Mouse (Mus musculus) embryonic fibroblast, embryonic 13.5 days (primary cell): Measurements from ENCODE around the gene Zfhx2. TPM values are rescaled to one million over a fixed set of nuclear protein-coding genes. Genes with fewer than 3 reads are reported as not detected.

Experiments
- H3K27ac ChIP-seq: 2 replicates; pipeline ENCODE4 v1.5.1; 2012; ENCODE audit warnings: low read length, control low read depth, inconsistent platforms; ENCODE audit not compliant: insufficient read depth
- H3K4me1 ChIP-seq: 2 replicates; pipeline ENCODE4 v1.6.1; 2011; ENCODE audit warnings: low read length; ENCODE audit not compliant: control insufficient read depth, insufficient read depth
- H3K4me3 ChIP-seq: 2 replicates; pipeline ENCODE4 v1.5.1; 2011; ENCODE audit warnings: mild to moderate bottlenecking, control low read depth, low read length; ENCODE audit not compliant: insufficient read depth
- CTCF ChIP-seq: IDR thresholded peaks from 2 replicates; pipeline ENCODE4 v1.5.1; 2011; ENCODE audit warnings: mild to moderate bottlenecking, control low read depth, low read length, moderate library complexity, borderline replicate concordance; ENCODE audit not compliant: insufficient read depth
- POLR2A ChIP-seq: IDR thresholded peaks from 2 replicates; pipeline ENCODE4 v1.6.1; 2011; ENCODE audit warnings: low read depth, mild to moderate bottlenecking, control low read depth, low read length, moderate library complexity
- polyA plus RNA-seq: library from polyadenylated mRNA; stranded (reverse); fragments of >200 nt; gene quantifications from 2 replicates; pipeline ENCODE4 v1.2.4, GENCODE M21; 2011; ENCODE audit warnings: low read depth; ENCODE audit not compliant: missing spikeins, insufficient read length

The Zfhx2 gene
- polyA plus RNA-seq, 1 experiment, result 3.5 TPM

DNA sequence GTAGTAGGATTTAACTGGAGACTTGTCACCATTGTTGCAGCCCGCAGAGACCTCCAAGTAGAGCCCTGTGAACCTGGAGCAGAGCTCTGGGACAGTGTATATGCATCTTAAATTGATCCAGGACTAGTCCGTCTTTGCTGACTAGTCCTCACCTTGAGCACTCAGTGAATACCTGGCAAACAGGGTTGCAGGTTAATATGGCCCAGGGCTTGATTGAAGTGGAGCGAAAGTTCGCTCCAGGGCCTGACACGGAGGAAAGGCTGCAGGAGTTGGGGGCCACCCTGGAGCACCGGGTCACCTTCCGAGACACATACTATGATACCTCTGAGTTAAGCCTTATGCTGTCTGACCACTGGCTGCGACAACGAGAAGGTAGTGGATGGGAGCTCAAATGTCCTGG lies 3.1 kb upstream of the Zfhx2 start:
- no peak overlapping the region for H3K27ac ChIP-seq

DNA sequence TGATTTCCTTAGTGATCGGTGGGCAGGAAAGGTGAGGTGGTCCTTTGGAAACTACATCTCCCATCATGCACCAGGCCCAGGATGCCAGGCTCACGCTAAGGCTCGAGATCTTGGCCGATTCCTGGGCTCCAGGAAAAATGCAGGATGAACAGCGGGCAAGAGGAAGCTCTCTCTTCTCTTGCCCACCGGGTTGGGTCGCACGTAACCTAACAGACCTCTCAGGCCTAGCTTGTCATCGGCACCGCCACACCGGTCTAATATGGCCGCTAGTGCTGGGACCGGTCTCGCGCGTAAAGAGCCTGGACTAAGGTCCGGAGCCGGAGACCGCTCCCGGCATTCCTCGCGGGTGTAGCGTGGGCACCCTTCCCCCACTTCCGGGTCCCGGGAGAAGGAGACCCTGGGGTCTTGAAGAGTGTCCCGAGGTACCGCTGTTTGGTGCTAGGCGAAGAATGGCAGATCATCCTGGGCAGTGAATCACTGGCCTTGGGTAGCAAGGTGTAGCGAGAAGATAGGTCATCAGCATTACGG lies 2.6 kb upstream of the Zfhx2 start, which contains the start of gene Thtpa:
Gene Thtpa (plus strand): TSS at position 81 of the 528 bp plus-strand sequence.
- TF ChIP-seq CTCF (no peak), POLR2A (peak; percentile 50)
- H3K4me3 ChIP-seq, result peak within 1 kb of the TSS; percentile 68
- H3K27ac ChIP-seq, result 0 out of 2 replicates have a peak within 1 kb of the TSS, but pooled peaks have one; percentile 32
- H3K4me1 ChIP-seq, result no peaks in the 10 kb centered on the region

More for the DNA sequence above, 3.1 kb upstream of the Zfhx2 start:
- TF ChIP-seq POLR2A (no peak), CTCF (no peak)
- peak overlapping the region; percentile 68 for H3K4me3 ChIP-seq
- H3K4me1 ChIP-seq, result no peaks in the 10 kb centered on the region

DNA sequence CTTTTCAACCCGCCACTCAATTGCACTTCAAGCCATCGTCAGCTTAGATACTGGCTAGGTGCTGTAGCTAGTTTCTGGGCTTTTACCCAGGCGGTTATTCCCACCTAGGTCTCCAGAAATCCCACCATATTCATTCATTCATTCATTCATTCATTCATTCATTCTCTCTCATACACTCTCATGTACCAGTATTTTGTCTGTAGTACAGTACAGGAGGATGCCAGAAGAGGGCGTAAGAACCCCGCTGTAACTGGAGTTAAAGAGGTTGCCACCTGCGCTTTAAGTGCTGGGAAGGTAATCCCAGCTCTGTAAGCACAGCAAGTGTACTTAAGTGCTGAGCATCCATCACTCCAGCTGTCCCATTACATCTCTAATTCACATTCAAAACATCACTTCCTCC lies 1.8 kb upstream of the Zfhx2 start:
- Histone ChIP-seq H3K4me3 (no peak overlapping the region), H3K27ac (no peak overlapping the region), H3K4me1 (no peaks in the 10 kb centered on the region)
- no peak for TF ChIP-seq CTCF
- no peak for TF ChIP-seq POLR2A

DNA sequence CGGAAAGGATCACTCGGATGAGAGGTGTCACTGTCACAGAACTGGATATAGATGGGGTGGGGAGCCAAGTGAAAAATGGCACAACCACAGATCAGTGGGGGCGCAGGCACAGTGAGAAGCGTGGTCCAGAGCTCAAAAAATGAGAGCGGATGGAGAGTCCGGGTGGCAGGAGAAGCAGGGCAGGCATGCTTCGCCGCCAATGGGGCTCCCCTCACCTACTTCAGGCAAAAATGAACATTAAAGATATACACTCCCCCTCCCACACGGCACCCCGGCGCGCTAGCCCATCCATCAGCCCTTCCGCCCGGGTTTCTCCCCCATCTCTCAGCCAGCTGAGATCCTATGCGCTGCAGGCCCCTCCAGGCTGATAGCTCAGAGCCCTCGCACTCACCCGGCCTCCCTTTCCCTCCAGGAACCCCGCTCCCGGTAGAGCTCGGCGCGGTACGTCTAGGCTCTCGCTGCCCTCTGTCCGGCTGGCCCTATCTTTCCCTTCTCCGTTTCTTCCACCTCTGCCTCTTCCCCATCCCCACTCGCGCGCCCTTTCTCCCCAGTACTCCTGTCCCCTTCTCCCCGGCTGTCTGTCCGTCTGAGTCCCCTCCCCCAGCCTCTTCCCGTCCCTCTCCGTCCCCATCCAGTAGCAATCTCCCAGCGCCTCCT lies 787 bp downstream of the Zfhx2 start:
- Histone ChIP-seq H3K27ac (no peak overlapping the region), H3K4me3 (peak overlapping the region; percentile 76), H3K4me1 (no peaks in the 10 kb centered on the region)
- TF ChIP-seq POLR2A (no peak; the same call in 1 of the 2 replicates), CTCF (no peak)

DNA sequence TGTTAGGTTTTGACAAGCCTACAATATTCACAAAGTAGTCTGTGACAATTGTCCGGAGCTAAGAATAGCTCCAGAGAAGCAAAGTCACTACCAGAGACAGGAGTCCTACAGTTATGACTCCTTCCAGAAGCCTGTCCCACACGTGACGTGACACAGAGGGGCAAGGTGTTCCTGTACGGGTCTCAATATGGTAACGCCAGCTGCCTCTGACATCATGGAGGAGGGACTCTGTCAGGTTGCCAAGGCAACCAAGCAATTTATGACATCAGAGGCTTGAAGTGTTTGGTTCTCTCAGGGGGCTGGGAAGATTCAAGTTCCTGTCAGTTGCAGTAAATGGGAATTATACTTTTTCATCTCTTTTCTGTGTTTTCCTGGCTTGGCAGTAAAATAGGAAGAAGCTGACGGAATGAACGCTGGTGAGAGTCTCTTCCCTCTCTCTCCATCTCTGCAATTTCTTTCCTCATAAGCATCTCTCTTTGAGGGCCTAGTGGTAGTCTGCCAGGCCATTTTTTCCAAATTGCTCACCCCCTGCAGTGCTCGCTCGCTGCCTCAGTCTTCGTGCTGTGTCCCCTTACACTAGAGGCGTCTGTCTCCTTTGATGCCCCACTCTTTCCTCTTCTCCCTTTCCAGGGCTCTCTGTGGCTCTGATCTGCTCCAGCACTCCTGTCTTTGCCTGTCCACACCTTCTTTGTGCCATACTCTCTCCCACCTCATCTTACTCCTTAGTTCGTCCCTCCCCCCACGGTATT lies 2.8 kb downstream of the Zfhx2 start:
- Histone ChIP-seq H3K27ac (no peak overlapping the region), H3K4me1 (no peaks in the 10 kb centered on the region), H3K4me3 (no peak overlapping the region)
- no peak for TF ChIP-seq CTCF
- TF ChIP-seq POLR2A, result no peak

DNA sequence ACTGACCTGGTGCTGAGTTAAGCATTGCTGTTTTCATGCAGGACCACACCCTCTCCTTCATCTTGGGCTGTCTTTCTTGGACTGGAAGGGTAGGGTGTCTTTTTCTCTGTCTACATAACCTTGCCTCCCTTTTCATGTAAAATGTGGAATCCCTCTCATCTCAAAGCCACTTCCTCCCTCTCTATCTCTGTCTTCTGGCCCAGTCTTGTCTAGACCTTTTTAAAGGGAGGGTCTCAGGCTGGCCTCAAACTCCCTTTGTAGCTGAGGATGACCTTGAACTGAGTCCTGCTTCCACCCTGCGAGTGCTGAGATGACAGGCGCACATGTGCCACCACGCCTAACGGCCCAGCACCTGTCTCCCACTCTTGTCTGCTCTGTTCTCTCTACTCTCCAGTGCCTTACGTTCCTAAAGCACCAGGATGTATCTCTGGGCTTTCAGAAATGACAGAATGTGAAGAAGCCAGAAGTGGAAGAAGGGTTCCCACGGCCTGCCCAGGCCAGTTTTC lies 6.1 kb downstream of the Zfhx2 start:
- H3K4me3 ChIP-seq, result no peak overlapping the region
- no peaks in the 10 kb centered on the region for H3K4me1 ChIP-seq
- H3K27ac ChIP-seq, result no peak overlapping the region
- TF ChIP-seq POLR2A, result no peak
- TF ChIP-seq CTCF, result no peak

GRCm38 (mm10) chr14:55085324-55086008 lies 6.7 kb downstream of the Zfhx2 start:
- Histone ChIP-seq H3K27ac (no peak overlapping the region), H3K4me3 (no peak overlapping the region), H3K4me1 (no peaks in the 10 kb centered on the region)
- TF ChIP-seq CTCF, result no peak

GRCm38 (mm10) chr14:55083481-55083880 lies 8.6 kb downstream of the Zfhx2 start:
- no peak overlapping the region for H3K4me3 ChIP-seq
- TF ChIP-seq POLR2A (no peak), CTCF (no peak)
- H3K27ac ChIP-seq, result no peak overlapping the region
- no peaks in the 10 kb centered on the region for H3K4me1 ChIP-seq

- H3K27ac ChIP-seq, result no peak overlapping the region
- TF ChIP-seq POLR2A (no peak), CTCF (no peak)
Measured at GRCm38 (mm10) chr14:55081105-55081504, 11.0 kb downstream of the Zfhx2 start.

More at GRCm38 (mm10) chr14:55081105-55081504, 11.0 kb downstream of the Zfhx2 start:
- Histone ChIP-seq H3K4me1 (no peaks in the 10 kb centered on the region), H3K4me3 (no peak overlapping the region)
